Mouse (Mus musculus) kidney, postnatal 25 days (tissue): ENCODE results near the gene Map3k7cl.

ENCODE experiments used
- DNase-seq, 2 experiments: peaks; one replicate each; pipeline ENCODE4 v3.0.0; 2021; ENCODE audit warnings: mixed read lengths in 2 of 2

Map3k7cl gene

DNA sequence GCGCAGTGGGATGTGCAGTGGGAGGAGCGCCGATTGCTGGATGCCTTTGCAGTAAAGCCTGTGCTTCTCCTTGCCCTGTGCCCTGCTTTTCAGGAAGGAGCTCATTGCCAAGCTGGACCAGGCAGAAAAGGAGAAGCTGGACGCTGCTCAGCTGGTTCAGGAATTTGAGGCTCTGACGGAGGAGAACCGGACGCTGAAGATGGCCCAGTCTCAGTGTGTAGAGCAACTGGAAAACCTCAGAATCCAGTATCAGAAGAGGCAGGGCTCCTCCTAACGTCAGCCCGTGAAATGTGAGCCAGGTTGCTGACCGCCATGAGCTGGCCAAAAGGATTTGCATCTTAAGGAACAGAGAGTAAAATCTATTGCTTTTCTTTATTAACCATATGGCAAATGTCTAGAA lies 41.0 kb downstream of the Map3k7cl start:
- peak in 1 of 2 experiments; percentile 47 for DNase-seq

DNA sequence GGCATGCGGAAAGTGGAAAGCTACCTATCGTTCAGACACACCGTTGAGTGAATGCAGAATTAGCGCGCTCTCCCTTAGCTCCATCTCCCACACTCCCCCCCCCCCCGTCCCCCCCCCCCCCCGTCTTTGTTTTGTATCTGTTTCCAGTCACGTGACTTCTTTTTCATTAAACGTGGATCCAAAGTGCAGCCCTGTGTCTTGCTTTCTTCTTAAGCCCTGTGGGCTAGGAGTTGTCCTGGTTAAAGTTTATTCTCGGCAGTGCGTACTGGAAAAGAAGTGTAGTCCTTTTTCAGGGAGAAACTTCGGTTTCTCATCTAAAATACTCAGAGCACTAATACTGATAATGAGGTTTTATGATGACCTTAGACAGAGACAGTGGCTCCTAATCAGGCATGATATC lies 42.0 kb downstream of the Map3k7cl start:
- peak; percentile 46 to 58 for DNase-seq

DNA sequence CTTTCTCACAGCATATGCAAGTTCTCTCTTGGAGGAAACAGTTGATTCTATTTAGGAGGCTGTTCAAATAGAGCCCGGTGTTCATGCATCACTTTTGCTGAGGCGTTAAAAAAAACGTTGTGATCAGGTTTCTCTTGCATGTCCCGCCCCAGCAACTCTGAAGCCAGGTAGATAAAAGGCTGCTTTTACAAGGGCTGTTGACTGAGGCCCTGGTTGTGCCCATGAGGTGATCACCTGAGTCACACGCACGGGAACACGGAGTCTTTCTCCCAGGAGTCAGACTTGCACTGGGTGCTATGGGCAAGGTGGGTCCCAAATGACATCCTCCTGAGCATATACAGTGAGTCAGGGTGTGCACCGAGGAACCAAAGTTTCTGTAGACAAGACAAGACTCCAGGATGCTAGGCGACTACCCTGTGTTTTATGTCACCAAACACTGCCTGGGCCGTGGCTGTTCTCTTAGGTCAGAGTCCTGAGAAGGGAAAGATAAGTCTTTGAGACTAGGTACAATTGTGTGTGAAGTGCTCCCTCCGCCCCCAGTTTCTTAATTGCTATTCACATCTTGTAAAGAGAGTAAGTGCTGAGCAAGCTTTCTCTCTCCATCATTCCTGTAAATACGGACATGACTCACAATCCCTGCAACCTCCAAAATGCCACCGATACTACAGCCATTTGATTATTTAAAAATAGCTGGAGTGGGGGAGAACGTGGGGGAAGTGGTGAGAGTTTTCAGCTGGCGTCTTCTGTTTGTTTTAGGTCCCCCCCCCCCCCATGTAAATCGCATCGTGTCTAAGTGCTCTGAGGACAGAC lies 49.8 kb downstream of the Map3k7cl start:
- DNase-seq: no peak

DNA sequence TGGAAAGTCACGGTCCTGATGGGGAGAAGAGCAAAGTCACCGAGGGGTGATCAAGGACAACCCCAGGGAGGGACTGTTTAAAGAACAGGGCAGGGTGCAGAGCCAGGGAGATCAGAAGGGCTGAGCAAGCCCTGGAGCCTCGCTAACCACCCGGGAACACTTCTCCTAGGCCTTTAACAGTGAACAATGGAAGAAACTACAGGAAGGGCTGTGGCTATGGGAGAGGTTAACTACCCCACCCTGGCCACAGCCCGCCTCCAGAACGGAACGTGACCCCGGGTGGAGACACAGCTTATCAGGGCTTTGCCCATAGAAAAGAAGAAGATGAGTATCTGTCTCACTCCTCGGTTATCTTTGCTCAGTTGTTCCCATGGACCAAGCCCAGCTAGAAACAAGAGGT lies 50.9 kb downstream of the Map3k7cl start:
- no peak for DNase-seq

DNA sequence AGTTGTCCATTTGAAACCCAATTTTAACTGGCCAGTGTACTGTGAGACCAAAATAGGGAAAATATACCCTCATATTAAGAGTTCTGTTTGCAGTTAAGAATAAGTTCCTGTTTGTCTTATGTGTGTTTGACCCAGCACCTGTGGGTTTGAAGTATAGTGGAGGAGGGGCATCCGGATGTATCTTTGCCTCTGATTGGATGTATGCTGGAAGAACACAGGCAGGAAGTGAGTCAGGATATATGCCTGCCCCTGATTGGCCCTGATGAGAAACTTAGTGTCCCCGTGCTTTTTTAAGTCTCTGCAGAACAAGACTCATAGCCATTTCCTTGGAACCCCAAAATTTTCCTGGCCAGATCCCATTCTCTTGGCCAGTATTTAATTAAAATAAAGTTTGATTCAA lies 51.8 kb downstream of the Map3k7cl start:
- DNase-seq: no peak

DNA sequence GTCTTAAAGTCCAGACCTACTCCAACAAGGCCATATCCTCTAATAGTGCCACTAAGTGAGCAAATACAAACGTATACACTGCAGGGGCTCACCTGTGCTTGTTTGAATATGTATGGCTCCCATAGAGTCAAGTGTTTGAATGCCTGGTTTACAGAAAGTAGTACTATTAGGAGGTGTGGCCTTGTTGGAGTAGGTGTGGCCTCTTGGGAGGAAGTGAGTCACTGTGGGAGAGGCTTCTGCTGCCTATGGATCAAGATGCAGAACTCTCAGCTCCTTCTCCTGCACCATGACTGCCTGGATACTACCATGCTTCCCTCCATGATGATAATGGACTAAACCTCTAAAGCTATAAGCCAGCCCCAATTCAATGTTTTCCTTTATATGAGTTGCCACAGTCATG lies 54.3 kb downstream of the Map3k7cl start:
- DNase-seq: no peak

DNA sequence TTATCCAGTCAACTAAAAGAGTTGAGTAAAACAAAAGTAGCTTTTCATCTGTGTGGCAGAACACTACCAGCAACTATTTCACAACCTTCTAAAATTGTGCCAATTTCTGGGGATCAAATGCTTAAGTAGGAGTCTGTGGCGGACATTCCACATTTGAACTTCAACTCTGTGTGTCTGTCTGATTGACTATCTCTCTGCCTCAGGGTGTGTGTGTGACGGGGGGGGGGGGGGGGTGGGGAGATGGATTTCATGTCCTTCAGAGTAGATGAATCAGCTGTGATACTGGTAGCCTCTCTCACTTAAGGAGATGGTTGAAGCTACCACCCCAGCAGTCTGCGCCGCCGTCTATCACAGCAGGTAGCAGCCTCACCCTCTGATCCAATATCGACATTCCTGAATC lies 54.8 kb downstream of the Map3k7cl start:
- DNase-seq: no peak

DNA sequence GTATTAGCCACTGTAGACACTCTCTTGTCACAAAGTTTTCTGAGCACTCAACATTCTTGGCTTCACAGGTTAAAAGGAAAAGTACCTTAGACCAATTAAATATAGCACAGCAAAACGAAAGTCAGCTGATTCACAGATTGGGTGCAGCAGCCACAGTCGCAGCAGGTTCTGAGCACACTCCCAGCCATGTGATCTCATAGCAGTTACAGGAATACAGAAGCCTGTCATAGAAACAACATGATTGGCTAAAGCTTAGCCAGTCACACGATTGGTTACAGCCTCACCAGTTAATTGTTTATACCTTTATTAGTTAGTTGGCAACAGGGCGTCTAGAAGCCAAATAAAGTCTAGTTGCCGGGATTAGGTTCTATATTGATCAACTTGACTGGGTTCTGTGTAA lies 57.0 kb downstream of the Map3k7cl start:
- DNase-seq: no peak

DNA sequence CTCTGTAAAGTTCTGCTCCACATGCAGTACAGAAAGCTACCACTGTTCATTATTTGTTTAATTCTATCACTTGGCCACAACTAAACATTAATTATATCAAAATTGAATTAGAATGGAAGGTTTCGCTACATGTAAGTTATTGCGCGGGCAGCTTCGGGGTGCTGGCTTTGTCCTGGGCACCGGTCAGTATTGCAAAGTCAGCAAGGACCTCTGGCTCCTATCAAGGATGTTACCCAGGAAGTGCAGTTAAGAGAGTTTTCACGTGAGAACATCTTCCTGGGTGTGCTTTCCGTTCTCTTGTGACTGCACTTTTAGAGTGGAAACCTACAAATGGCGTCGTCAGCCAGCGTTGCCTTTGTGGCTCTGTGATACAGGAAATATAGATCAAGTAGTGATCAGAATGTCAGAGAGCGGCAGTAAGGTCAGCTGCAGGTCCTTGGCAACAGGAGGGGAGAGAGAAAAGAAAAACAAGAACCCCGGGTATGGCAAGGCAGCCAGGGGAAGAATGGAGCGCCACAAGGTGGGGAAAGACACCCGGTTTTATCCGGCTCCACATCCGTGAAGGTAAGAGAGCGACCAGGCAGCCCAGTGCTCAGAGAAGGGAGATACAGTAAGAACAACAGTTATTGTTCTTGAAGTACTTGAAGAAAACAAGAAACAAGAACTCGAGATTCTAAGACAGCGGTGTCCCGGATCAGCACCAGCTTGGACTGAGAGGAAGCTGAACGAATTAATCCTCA lies 57.6 kb downstream of the Map3k7cl start:
- DNase-seq: no peak

DNA sequence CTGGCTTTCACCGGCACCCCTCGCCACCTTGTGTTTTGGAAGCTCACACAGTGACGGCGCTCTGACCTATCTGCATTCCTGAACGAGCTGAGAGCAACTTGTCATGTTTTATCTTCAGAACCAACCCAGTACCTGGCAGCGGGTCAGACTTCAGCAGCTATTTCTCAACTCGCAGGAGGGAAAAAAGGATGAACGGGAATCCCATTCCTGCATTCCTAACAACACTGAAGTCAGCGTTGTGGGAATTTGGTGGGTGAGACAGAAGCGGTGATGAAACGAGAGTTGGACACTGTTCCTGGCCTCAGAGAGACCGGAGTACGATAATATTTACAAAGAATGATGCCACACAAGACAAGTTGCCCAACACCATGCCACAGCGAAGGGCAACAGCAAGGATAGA lies 58.3 kb downstream of the Map3k7cl start:
- no peak for DNase-seq

DNA sequence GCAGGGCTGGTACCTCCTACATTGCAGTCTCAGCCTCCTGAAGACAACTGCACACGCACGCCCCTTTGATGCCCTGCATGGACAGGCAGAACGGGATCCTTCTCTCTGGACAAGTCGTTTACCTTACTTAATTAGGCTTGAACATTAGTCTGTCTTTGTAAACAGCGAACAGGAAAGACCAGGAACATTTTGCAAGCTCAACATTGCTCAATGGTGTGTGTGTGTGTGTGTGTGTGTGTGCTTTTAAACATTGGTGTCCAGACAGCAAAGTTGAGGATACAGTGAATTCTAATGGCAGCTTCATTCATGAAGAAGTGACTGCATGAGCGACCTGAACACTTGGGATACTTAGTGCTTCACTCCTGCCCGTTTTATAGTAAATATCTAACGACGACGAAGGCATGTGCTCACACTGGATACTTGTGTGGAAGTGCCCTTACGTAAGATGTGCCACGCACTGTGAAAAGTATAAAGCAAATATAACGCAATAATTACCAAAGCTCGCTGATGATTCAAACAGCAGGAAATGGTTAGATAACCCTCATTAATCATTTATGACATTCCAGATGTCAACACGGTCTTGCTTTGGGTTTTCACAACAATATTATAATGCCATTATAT lies 59.2 kb downstream of the Map3k7cl start:
- no peak for DNase-seq

DNA sequence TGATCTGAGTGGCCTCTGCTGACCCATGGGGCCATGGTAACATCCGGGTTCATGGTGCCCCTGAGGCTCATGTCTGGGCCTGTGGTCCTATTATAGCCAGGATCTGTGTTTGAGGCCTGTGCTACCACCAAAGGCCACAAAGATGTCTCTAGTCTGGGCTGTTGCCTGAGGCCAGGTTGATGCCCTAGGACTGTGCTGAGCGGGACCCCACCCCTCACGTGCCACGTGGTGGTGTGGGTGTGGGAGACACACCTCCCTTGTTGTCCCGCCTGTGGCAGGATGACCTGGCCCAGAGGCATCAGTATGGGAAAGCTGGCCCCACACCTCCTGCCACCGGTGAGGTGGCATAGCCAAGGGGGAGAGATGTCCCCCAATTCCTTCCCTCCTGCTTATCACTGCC lies 64.2 kb downstream of the Map3k7cl start:
- no peak for DNase-seq

DNA sequence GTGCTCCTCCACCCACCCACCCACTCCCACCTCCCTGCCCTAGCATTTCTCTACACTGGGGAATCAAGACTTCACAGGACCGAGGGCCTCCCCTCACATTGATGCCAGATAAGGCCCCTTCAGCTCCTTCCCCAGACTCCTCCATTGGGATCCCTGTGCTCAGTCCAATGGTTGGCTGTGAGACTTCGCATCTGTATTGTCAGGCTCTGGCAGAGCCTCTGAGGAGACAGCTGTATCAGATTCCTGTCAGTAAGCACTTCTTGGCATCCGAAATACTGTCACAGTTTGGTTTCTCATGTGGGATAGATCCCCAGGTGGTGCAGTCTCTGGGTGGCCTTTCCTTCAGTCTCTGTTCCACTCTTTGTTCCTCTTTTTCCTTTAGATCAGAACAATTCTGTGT lies 68.1 kb downstream of the Map3k7cl start:
- DNase-seq: no peak

DNA sequence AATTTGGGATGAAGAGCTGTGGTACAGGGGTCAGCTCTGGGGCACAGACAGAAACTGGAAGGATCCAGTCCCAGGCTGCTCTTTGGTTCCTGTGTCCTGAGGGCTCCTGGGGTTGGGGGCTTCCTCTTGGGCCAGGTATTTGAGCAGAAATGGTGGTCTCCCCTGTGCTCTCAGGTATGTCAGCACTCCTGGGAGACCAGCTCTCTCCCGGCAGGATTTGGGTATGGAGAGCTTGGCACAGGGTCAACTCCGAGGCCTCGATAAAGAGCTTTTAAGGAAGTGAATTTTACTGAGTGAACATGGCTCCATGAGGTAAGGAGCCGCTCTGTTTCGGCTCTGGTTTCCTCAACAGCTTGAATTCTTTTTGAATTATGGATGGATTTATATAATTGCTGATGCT lies 70.8 kb downstream of the Map3k7cl start:
- DNase-seq: no peak

DNA sequence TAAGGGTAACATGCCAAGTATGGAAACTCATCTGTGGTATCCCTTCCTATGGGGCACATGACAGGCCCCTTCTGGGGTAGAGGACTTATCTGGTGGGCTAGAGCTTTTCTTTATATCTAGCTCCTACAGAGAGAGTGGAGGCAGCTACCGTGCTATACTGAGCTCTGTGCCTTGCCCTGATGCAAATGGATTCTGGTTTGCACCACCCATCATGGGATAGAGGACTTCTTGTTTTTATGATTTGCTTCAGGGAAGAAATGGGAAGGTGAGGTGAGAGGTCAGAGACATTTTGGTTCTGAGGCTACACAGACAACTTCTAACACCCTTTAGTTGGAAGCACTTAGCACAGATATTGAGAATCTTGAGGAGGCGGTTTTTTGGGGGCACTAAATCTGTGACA lies 71.8 kb downstream of the Map3k7cl start:
- no peak for DNase-seq

DNA sequence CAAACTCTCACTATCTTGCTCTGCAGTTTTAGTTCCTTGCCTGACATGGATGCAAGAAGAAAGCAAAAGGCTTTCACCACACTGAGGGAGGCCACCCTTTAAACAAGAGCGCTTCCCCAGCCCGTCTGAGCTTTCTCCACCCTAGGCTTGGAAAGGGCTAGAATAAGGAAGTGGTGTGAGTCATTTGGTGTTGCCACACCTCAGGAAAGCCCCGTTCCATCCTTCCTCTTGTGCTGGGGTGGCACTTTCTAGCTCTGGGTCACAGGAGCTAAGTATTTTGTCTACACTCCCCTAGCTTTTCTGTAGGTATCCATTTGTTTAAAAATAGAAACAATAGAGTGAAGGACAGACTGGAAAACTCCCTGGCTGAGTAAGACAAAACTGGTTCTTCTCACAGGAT lies 72.2 kb downstream of the Map3k7cl start:
- no peak for DNase-seq

DNA sequence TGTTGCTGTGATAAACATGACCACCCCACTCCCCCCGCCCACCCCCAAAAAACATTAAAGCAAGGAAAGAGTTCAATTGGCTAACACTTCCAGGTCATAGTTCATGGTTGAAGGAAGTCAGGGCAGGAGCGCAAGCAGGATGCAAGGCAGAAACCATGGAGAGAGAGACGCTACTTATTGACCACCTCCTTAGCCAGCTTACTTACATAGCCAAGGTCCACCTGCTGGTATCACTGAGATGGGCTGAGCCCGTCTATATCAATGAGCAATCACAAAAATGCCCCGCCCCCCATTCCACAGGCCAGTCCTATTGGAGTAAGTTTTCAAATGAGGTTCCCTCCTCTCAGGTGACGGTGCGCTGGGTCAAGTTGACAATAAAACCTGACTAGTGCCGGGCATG lies 72.7 kb downstream of the Map3k7cl start:
- no peak for DNase-seq

DNA sequence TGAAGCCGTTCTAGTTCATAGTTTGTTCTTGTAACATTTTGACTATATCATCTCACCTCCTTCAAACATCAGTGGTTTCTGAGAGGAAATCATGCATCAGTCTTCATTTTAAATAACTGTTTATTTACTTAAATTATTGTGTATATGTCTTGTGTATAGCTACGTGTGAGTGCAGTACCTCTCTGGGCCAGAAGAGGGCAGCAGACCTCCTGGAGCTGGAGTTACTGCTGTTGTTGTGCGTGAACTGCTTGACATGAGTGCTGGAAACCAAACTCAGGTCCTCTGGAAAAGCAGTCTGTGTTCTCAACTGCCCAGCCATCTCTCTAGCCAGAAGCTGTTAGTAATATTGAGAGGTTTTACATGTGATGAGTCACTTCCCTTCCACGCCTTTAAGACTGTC lies 73.6 kb downstream of the Map3k7cl start:
- DNase-seq: no peak

DNA sequence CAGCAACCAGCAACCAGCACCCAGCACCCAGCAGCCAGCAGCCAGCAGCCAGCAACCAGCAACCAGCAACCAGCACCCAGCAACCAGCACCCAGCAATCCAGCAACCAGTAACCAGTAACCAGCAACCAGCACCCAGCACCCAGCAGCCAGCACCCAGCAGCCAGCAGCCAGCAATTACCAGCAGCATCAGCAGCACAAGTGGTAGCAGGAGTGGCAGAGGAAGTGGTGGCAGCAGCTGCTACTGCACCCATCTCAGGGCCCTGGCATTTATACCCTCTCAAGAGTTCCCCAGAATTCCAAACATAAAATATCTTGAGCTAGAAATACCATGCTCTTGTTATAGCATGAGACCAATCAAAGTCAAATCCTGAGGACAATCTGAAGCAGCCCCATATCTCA lies 81.6 kb downstream of the Map3k7cl start:
- no peak for DNase-seq

DNA sequence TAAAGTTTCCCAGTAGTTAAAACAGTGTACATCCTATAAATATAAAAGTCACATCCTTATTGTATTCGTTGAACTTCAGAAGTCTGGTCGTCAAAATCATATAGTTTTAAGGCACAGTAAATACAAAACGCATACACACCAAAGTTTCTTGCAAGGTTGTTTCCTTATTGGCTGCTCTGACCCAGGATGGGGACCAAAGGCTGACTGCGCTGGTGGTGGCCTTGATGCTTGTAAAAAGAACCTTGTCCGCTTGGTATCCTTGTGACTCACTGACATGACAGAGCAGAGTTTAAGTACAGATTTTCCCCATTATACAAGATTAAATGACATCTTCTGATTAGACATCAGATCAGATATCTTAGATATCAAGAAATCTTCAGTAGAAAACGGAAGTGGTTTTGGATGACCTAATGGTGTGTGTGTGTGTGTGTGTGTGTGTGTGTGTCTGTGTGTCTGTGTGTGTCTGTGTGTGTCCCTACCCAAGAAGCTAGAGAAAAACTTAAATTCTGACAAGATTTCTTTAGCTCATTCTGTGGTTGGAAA lies 82.2 kb downstream of the Map3k7cl start:
- no peak for DNase-seq

DNA sequence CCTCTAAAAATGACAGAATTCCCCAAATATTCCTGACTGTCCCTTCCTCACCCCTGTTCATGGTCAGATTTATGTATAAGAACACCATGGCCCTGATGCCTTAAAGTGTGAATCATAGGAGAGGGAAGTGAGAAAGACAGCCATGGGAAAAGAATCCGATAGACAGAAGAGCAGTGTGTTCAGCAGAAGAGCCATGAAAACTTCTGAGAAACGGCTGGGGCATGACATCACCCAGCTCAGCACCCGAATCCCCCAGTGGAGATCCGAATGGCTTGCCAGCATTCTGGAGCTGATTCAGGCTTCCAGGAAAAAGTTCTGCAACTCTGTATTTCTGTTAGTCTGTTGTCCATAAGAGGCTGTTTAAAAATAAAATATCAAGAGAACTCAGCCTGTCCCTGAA lies 82.7 kb downstream of the Map3k7cl start:
- DNase-seq: peak in 1 of 2 experiments; percentile 8

DNA sequence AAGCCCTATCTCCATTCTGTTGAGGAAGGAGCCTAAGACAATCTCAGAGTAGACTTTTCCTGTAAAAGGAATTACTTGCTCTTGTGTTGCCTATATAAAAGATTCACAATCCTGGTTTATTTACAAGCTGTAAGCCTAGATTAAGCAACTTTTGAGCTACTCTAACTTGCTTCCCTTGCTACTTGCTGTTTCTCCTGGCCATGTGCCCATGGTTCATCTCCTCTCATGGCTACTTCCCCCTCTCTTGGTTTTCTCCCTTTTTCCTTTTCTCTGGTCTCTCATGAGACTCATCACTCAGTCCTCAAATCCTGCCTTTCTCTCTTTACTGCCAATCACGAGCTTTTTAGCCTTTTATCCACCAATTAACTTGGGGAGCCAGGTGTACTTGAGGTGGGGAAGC lies 85.0 kb downstream of the Map3k7cl start:
- peak in 1 of 2 experiments; percentile 47 for DNase-seq

DNA sequence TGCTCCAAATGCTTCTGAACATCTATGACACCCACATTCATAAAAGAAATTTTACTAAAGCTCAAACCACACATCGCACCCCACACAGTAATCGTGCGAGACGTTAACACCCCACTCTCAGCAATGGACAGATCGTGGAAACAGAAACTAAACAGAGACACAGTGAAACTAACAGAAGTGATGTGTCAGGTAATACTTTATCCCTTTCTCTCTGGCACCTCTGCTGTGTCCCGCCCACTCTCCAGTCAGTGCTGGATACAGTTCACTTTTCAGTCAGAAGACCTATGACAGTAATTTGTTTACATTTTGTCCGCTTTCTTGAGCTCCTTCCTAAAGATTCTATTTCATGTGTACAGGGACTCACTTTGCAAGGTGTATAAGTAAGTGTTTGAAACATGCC lies 89.1 kb downstream of the Map3k7cl start:
- no peak for DNase-seq
